Mouse (Mus musculus) MEL (cell line): ENCODE results near the gene Cdc27.

Experiments used
- CTCF ChIP-seq, 3 experiments: IDR thresholded peaks in 2 of 3; conservative IDR thresholded peaks in 1 of 3; 2 replicates each; pipeline ENCODE4 v1.5.1; 2011 to 2012; ENCODE audit warnings: low read length in 3 of 3, low read depth in 2 of 3, mild to moderate bottlenecking in 2 of 3, improper control_type of control experiment in 1 of 3, inconsistent platforms in 1 of 3, mixed read lengths in 1 of 3, moderate library complexity in 1 of 3; ENCODE audit not compliant: control insufficient read depth in 1 of 3, insufficient read depth in 1 of 3, poor library complexity in 1 of 3, severe bottlenecking in 1 of 3
- ELF1 ChIP-seq: IDR thresholded peaks from 2 replicates; pipeline ENCODE4 v1.6.1; 2014; ENCODE audit warnings: low read depth, mild to moderate bottlenecking, inconsistent platforms, low read length, improper control_type of control experiment, moderate library complexity
- EP300 ChIP-seq, 2 experiments: IDR thresholded peaks; 2 replicates each; pipeline ENCODE4 v1.6.1; 2011; ENCODE audit warnings: improper control_type of control experiment in 2 of 2, low read length in 2 of 2, low read depth in 1 of 2, mild to moderate bottlenecking in 1 of 2
- GABPA ChIP-seq: IDR thresholded peaks from 2 replicates; pipeline ENCODE4 v1.6.1; 2012; ENCODE audit warnings: low read depth, mild to moderate bottlenecking, inconsistent platforms, low read length, improper control_type of control experiment, moderate library complexity
- MXI1 ChIP-seq: IDR thresholded peaks from 2 replicates; pipeline ENCODE4 v1.6.1; 2011; ENCODE audit warnings: mild to moderate bottlenecking, low read depth, low read length, improper control_type of control experiment
- NELFE ChIP-seq: IDR thresholded peaks from 2 replicates; pipeline ENCODE4 v1.6.1; 2011; ENCODE audit warnings: low read depth, low read length, improper control_type of control experiment
- POLR2A ChIP-seq, 2 experiments: IDR thresholded peaks; 2 replicates each; pipeline ENCODE4 v1.6.1; 2011 to 2012; ENCODE audit warnings: low read length in 2 of 2, mild to moderate bottlenecking in 2 of 2, control low read depth in 1 of 2, improper control_type of control experiment in 1 of 2, low read depth in 1 of 2, moderate library complexity in 1 of 2; ENCODE audit not compliant: control insufficient read depth in 1 of 2, insufficient read depth in 1 of 2, poor library complexity in 1 of 2
- RCOR1 ChIP-seq: IDR thresholded peaks from 2 replicates; pipeline ENCODE4 v1.6.1; 2012; ENCODE audit warnings: low read depth, mild to moderate bottlenecking, inconsistent platforms, low read length, improper control_type of control experiment
- SMC3 ChIP-seq: IDR thresholded peaks from 2 replicates; pipeline ENCODE4 v1.6.1; 2011; ENCODE audit warnings: low read depth, low read length, improper control_type of control experiment
- TBP ChIP-seq: IDR thresholded peaks from 2 replicates; pipeline ENCODE4 v1.8.0; 2011; ENCODE audit warnings: low read depth, low read length, improper control_type of control experiment
- ZKSCAN1 ChIP-seq: IDR thresholded peaks from 2 replicates; pipeline ENCODE4 v1.6.1; 2012; ENCODE audit warnings: low read depth, mild to moderate bottlenecking, inconsistent platforms, low read length, improper control_type of control experiment, moderate library complexity
- ZMIZ1 ChIP-seq: IDR thresholded peaks from 2 replicates; pipeline ENCODE4 v1.6.1; 2012; ENCODE audit warnings: low read depth, mild to moderate bottlenecking, inconsistent platforms, low read length, improper control_type of control experiment, moderate library complexity

GRCm38 (mm10) chr11:104579575-104579974 lies 29.2 kb upstream of the Cdc27 start:
- no peak for TF ChIP-seq CTCF (IDR thresholded peaks at IDR 0.05 in 2 of 3, conservative IDR thresholded peaks at IDR 0.05 in 1 of 3; ENCODE audit: control insufficient read depth in 1 of 3, insufficient read depth in 1 of 3, low read depth in 2 of 3, low read length in 3 of 3, poor library complexity in 1 of 3, severe bottlenecking in 1 of 3)
- TF ChIP-seq EP300 (IDR thresholded peaks at IDR 0.05; ENCODE audit: low read depth in 1 of 2, low read length in 2 of 2): no peak
- TF ChIP-seq RCOR1: no peak
- no peak for TF ChIP-seq ZKSCAN1
- no peak for TF ChIP-seq POLR2A (IDR thresholded peaks at IDR 0.05; ENCODE audit: control insufficient read depth in 1 of 2, insufficient read depth in 1 of 2, low read depth in 1 of 2, low read length in 2 of 2, poor library complexity in 1 of 2)
- TF ChIP-seq NELFE: no peak
- no peak for TF ChIP-seq GABPA
- no peak for TF ChIP-seq ZMIZ1
- TF ChIP-seq ELF1: no peak
- no peak for TF ChIP-seq TBP
- no peak for TF ChIP-seq SMC3
- no peak for TF ChIP-seq MXI1
